Mouse (Mus musculus) G1E (cell line): ENCODE measurements at regions not wholly inside any gene's neighbourhood (a gene's known extent, or its start where the extent isn't known, plus 50 kb on each side); places are given as distances from the start of the nearest gene placed in this dataset.
A peak's percentile ranks its signal among the peaks of the same experiment; 100 is the strongest.

Experiments
- CTCF ChIP-seq: IDR thresholded peaks from 2 replicates; pipeline ENCODE4 v1.5.1; 2012; ENCODE audit warnings: low read depth, low read length, inconsistent platforms, mixed read lengths
- GATA1 ChIP-seq: IDR thresholded peaks from 2 replicates; pipeline ENCODE4 v1.6.1; 2012; ENCODE audit warnings: borderline replicate concordance, low read length, inconsistent platforms, mixed read lengths
- TAL1 ChIP-seq: conservative IDR thresholded peaks from 2 replicates; pipeline ENCODE4 v1.6.1; 2012; ENCODE audit warnings: low read depth, low read length, inconsistent platforms, mixed read lengths

- 0 out of 2 replicates have a peak, but pooled peaks have one; percentile 4 for TF ChIP-seq CTCF
- no peak for TF ChIP-seq TAL1
- TF ChIP-seq GATA1 = no peak
These were observed 57.6 kb upstream of the Sept5 start for GRCm38 (mm10) chr16:18687367-18687766.
